Comparison of ENCODE assay signal across 22 mouse cellular contexts in genomic region chr3:116361906-116362305, GRCm38 (mm10).
A peak's percentile ranks its signal among the peaks of the same experiment; 100 is the strongest.
DNase-seq lines count a peak whose midpoint lies in the region; ATAC-seq lines count a peak whose summit lies in the region.
"Had no signal": no experiment of that assay in that cellular context is flagged by ENCODE, and none has a peak within 500 bp of the region (broad histone marks: within the 10 kb centered on the region; RNA-seq: fewer than 3 reads in every experiment).

No protein-coding gene starts in this region.

- peak; percentile 43; the same call in 1 of the 2 replicates for ATAC-seq in megakaryocyte, adult 5-6 weeks (ENCODE audit: poor library complexity, severe bottlenecking)
- ATAC-seq: activated CD4-positive, CD25-positive, alpha-beta regulatory T cell, adult 4 months; CD4-positive, CD25-positive, alpha-beta regulatory T cell, adult 4 months; forebrain, embryonic 13.5 days; forebrain, embryonic 16.5 days; hindbrain, embryonic 16.5 days had no signal

- peak; percentile 36 to 66 for DNase-seq in lung, adult 18-20 months
- DNase-seq in lung, postnatal 25 days (ENCODE audit: low spot score) = no peak
- peak; percentile 13 for DNase-seq in lung, postnatal 10 days
- DNase-seq in left cerebral cortex, postnatal 14 days (ENCODE audit: low spot score in 2 of 2) = no peak
- DNase-seq in T-cell, adult 2 months (ENCODE audit: low spot score) = no peak
- DNase-seq: adrenal gland, adult 8-10 months; adrenal gland, postnatal 25 days; cerebellum, adult 11-12 months; cerebellum, adult 8-10 months; cerebellum, postnatal 10 days; cerebellum, postnatal 36 days; embryo, embryonic 11 days; gastrocnemius, postnatal 10 days; gastrocnemius, postnatal 36 days; heart, postnatal 10 days; heart, postnatal 36 days had no signal

- intact Hi-C loops in left cerebral cortex, postnatal 14 days (cut with DNase I) = no loop called here

Comparison
In these comparisons a context has a peak if more than half of its experiments do, and no peak if none do; other contexts are left out.
1. DNase-seq: peak in lung, adult 18-20 months (2 of 2) and lung, postnatal 10 days (single experiment); none in lung, postnatal 25 days (single experiment), left cerebral cortex, postnatal 14 days (0 of 2) and T-cell, adult 2 months (single experiment).